Mouse (Mus musculus): ENCODE data around the gene Xylt1.

The Xylt1 gene

DNA sequence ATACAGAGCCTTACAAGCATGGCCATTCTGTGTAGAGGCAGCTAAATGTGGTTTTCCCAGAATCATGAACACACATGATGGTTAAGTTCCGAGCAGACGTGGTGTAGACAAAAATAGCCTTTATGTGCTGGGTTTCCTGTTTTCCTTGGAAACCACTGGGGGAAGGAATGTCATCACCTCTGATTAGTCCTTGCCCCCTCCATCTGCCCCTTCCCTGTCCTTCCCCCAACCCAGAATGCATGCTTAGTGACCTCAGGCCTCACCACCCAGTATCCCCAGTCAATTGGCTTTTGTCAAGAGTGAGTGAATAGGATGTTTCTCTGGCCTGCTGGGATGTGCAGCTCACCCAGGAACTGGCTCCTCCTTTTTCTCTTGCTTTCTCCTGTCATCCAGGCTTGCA, 93.5 kb downstream of the Xylt1 start:
- in situ Hi-C loops (cut with MboI, MseI): no loop called here

DNA sequence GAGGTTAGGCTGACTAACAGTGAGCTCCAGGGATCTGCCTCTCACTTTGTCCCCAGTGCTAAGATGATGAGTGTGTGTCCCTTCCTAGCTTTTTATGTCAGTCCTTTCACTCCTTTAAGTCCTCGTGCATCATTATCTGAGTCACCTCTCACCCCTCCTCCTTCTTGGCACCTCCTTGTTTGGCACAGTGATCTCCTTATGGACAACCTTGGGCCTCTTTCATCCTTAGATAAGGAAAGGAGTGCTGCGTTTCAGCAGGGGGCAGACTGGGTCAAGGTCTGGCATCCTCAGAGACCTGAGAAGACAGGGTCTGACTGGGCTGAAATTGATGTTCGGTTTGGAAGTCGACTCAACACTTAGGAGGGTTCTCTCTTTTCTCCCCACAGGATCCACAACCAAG, 94.3 kb downstream of the Xylt1 start:
- in situ Hi-C loops (cut with MboI, MseI): no loop called here

DNA sequence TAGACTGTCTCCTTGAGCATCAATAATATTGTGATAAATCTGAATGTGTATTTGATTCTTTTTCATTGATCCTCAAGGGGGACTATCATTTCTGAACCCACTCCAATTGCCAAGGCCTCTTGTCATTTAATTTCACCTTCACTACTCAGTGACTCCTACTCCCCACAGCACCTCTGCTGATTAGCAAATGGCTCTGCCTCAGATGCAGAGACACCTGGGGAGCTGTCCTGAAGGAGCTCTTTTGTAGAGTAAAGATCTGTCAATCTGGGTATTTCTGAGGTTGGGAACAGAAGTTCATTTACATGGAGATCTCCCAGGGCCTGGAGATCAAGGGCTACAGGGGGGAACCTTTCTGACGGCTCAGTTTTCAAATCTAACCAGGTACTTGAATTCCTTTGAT, 98.2 kb downstream of the Xylt1 start:
- in situ Hi-C loops (cut with MboI, MseI): no loop called here

DNA sequence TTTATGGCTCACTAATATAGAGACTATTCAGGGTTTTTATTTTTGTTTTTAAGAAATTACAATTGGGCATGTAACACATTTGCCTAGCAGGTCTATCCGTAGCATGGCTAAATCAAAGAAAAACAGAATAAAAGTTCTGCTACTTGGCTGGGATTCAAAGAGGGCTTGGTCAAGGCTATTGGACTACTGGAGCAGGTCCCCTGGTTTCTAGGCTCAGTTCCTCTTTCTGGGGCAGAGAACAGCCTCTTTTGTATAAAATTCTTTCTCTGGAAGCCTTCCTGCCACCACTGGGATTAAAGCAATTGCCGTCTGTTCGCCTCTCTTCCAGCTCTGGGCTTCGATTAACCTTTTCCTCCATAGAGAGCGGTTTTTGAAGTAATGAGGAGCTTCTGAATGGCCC, 100.1 kb downstream of the Xylt1 start:
- in situ Hi-C loops (cut with MboI, MseI): no loop called here

DNA sequence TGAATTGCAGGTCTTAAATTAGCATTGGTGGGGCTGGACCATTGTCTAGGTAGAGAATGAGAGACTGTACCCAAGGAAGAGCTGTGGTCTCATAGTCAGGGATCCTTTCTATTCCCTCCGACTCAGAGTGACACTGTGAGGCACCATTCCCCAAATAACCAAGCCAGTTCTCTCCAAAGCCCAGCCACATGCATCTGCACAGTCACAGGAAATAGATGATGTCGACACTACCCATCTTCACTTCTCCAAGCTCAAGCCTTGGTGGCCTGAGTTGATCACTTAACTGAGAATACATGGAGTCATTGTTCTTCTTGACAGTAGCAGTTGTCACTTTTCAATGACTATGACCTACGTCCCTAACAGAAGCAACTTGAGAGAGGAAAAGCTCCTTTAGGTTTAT, 100.6 kb downstream of the Xylt1 start:
- in situ Hi-C loops (cut with MboI, MseI): no loop called here

DNA sequence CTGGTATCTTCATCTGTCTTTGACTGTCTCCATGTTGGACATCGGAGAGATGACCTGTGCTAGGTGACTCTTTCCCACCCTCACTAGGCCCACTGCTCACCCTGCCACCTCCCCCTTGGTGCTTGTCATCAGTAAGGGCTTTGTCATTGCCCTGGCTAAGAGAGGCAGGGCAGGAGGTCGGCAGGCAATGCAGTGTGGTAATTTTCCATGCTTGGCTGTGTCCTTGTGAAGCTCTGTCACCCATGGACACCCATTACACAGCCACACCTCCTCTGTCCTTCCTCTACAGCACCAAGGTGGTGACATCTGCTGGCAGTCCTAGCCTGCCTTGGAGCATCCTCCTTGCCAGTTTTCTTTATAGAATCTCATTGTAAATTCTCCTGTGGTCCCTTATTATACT, 101.9 kb downstream of the Xylt1 start:
- in situ Hi-C loops (cut with MboI, MseI): no loop called here

DNA sequence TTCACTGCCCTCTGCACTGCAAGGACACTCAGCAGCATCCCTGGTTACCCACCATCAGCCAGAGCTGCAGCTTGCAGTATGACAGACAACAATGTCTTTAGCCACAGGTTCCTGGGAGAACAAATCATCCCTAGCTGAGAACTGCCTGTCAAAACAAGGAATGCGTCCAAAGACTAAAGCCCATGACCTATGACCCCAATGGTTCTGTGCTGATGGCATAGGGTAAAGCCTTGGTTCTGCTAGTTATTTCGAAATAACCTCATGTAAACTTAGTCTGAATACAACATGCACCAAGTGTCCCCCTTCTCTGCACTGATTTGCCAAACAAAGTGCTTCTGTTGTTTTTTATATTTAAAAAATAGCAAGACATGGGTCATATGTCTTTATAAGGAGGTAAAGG, 103.8 kb downstream of the Xylt1 start:
- in situ Hi-C loops (cut with MboI, MseI): no loop called here

DNA sequence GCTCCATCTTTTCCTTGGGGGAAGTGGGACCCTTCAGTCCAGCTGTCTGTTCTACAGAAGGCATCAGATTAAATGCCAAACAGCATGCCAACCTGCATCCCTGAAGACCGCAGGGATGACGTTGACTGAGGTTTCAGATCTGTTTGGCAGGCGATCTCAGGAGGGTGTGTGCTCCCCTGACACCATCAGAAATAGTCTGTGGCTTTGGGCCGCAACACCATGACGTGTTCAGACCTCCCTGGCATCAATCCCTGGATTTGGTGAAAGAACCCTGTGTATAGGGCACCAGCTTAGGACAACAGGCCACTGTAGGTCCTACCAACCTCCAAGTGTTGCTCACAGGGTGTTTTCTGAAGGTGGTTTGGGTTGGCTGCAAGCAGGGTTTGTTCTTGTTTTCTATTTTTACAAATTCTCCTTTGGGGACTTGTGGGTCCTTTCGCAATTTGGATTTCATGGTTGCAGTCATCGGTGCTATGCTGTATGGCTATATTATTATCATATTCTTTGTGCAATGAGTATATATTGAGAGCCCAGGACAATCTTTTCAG, 104.3 kb downstream of the Xylt1 start:
- in situ Hi-C loops (cut with MboI, MseI): no loop called here

DNA sequence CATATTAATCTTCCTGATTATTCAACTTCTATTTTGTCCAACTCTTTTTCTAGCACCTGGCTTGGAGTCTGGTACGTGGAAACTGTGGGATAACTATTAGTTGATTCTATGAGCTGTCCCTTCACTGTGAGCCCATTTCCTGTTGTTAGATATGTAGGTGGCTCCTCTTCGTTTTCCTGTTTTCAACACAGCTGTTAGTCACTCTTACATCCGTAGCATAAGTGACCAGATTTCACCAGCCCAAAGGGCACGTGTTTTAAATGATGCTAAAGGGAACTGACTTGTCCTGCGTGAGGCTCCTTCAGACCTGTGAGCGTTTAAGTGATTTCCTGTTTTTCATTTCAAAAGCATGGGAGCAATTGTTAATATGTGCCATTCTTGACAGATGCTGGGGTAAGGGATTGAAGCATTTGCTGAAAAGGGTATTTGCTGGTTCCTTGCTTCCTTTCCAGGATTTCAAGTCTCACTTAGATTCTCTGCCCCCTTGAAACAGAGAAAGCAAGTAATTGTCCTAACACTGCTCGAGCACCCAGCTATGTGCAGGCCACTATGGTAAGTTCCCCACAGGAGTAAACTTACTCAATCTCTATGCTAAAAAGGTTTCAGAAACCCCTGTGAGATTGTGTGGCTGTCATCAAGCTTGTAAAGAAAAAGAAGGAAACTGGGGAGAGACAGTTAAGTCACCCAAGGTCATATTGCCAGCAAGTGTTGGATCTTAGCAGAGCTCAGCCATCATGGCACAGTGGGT, 105.8 kb downstream of the Xylt1 start:
- in situ Hi-C loops (cut with MboI, MseI): no loop called here

DNA sequence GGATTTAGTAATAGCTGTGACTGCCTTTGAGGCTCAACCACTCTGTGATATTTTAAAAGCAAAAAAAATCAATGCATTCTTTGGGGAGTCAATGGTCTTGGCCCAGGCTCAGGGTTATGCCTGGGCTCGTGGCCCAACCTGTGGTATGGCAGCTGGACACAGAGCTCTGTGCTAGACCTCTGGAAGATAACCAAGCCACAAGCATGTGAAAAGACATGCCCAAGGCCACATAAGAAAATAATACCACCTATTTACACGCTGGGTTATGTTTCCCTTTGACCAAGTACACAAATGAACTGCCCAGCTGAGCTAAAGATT, 106.4 kb downstream of the Xylt1 start:
- in situ Hi-C loops (cut with MboI, MseI): no loop called here

DNA sequence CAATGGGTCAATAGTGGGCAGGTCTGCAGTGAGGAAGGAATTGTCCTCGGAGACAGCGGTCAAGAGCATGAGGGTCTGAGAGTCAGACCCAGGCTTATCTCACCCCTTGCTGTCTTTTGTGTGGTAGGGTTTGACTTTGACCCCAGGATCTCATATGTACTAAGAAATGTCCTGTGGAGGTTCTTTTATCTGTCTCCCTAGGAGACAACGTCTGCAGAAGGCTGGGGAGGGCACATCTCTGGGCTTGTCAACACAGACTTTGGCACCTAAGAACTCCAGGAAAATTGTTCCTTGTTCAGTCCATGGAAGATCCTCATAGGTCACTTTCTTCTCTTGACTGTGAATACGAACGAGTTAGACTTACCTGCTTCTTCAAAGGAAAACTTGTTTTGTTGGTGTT, 109.2 kb downstream of the Xylt1 start:
- in situ Hi-C loops (cut with MboI, MseI): no loop called here

DNA sequence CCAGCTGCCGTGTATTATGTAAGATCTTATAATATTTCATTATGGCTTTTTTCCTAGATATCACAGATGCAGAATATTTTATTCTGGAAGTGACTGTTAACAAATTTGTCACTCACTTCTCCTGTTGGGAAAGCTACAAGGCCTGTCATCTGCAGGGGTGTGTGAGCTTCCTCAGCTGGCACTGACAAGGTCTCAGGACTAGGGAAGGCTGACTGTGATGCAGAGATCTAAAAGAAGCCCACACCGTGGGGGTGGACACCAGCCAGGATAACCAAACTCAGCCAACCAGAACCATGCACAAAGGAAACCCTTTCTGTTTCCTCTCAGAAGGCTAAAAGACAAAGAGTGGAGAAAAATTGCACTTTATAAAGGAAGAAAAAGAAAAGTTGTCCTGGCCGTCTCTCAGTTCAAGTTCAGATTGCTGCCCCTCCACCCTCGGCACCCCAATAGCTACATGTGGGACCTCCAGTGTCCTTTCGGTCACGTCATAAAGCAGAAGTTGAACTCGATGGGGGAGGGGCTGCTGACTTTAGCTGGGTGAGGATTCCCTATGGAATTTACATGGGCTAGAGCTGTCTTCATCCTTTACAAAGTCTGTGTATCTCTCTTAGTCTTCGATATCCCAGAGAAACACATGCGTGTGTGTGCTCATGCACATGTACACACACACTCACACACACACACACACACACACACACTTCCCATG, 109.9 kb downstream of the Xylt1 start:
- in situ Hi-C loops (cut with MboI, MseI): no loop called here

DNA sequence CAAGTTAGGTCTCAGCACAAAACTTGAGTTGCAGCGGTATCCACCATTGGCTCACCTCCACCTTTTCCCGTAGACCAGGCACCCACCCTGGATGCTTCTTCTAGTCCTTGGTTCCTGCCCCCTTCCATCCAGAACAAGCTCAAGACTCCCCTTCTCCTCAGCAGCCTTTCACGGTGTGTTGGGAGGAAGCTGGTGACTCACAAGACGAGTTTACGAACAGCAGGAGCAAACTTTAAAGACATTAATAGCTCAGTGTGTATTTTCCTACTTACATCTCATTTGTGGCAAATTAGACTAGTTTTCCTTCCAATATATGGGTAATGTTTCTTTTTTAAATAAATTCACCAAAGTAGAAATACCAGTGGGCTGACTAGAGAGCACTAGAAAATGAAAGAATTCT, 110.7 kb downstream of the Xylt1 start:
- in situ Hi-C loops (cut with MboI, MseI): no loop called here

DNA sequence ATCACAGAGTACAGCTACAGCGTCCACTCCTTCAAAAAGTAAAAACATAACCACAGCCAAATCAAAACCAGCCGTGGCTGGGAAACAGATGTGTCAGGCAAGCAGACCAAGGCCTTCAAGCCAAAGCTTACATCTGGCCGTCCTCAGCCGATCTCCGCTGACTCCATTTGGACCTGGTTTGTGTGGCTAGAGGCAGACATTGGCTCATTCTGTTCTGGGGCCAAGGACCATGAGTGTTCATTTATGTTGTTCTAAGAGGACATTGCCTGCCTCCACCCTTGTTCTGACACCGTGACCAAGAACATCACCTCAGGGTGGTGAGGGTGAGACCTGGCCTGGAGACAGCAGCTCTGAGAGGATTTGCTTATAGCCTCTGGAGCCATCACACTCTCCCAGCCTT, 113.4 kb downstream of the Xylt1 start:
- in situ Hi-C loops (cut with MboI, MseI): no loop called here

DNA sequence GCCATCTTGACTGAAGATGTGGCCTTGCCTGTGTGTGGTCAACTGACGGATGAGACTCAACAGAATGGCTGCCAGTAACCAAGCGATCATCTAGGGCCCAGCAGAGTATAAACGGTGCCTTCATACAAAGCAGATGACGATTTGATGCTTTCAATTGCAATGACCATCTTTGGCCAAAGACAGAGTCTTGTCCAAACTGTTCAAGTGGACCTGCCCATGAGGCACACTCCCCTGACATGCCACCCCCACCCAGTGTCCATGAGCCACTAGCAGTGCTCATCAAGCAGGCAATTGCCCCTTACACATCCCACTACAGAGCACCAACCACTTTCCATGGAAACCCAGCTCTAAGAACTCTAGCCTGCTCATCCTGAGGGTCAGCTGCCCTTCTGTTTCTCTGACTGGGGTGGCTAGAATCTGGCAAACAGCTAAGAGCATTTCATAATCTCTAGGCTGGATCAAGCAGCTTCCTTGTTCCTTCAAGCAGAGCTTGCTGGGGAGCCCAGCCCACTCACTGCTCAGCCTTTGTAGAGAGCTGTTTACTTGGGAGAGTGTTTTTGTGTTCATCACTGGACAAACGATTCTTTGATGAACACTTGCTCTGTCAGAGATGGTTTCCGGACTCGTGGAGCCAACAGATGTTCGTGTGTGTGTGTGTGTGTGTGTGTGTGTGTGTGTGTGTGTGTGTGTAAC, 114.0 kb downstream of the Xylt1 start:
- in situ Hi-C loops (cut with MboI, MseI): no loop called here

DNA sequence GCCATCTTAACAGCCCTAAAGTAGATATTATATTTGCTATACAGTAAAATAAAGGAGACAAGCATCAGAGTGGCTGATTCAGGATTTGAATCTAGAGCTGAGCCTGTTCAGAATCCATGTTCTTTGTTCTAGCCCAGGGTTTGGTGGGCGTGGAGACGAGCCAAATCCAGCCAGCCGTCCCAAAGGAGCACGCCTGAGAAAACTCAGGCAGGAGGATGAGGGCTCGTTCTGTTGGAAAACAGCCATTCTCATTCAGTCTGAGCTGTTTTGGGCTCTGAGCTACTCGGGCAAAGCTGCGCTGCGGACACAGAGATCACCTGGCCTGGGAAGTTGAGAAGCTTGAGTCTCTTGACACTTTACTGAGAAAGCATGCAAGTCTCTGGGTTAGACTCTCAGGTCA, 115.0 kb downstream of the Xylt1 start:
- in situ Hi-C loops (cut with MboI, MseI): no loop called here

DNA sequence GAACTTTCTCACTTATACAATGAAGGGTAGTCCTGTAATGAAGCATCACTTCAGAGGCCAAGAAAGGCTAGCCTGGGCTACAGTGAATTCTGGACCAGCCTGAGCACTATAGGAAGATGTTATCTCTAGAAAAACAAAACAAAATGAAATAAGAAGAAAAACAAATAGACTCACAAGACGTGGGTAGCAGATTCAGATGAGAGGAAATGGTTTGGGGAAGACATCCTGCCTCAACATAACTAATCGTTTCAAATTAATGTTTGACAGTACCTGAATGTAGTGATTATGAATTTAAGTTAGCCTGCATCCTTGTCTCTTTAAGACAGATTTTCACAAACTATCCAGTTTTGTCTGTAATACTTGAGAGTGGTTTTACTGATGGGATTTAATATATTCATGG, 117.4 kb downstream of the Xylt1 start:
- in situ Hi-C loops (cut with MboI, MseI): no loop called here

DNA sequence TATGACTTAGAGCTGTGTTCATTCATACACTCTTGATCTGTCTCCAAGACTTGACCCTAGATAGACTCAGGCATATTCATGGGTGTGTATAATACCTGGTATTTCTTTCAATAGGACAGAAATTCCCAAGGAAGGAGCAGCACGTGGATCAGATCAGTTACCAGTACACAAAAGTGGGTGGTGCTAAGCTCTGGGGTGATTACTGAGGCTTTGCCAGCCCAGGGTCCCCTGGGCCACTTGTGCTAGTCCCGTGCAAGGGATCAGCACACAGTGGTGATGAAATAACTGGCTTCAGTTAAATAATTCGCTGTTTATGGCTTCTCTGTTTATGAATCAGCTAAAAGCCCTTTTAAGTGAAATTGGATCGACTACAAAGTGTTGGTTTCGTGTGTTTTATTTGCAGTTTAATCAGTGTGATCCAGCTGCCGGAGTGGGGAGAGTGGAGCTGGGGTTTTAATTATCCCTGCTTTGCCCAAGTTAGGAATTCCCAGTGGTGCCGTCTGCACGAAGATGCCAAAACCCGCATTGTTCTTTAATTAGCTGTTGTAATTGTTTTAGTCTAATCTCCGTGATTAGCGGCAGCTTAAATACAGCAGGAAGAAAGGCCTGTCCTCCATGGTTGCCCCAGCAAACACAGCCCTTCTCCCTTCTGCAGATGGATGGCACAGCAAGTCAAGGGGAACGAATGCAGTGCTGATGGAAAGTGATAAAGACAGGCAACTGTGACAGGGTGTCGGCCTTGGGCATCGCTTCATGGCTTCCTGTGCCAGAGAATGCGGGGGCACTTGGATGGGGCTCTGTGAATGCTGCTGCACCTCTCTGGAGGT, 120.8 kb downstream of the Xylt1 start:
- in situ Hi-C loops (cut with MboI, MseI): no loop called here

DNA sequence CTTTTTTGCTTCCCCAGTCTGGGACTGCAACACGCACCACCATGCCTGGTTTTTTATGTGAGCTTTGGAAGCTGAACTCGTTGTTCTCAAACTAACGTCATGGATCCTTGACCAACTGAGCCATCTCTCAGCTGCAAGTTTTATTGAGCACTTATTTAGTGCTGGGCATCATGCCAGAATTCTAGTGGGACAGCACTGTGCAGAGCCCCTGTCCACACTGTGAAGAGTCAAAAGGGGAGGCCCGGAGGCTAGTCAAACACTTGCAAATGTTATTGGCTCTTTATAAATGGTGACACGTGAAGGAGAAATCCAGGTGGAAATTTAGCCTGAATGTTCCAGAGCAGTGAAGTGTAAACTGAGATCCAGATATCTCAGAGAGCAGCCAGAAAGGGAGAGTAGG, 121.6 kb downstream of the Xylt1 start:
- in situ Hi-C loops (cut with MboI, MseI): no loop called here

DNA sequence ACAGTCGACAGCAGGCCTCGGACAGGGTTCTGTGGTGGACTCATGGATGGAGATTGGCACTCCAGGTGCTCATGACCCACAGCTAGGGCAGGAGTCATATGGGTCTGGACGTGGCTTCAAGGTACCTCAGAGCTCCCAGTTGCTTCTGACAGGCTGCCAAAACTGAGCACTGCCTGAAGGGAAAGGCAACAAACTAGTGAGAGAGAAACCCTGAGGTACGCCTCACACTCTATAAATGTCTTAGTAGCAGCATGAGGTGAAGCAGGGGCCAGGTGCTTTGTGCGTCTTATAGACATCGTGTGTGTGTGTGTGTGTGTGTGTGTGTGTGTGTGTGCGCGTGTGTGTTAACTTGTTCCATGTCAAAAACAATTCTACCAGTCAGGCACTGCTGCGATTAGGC, 122.9 kb downstream of the Xylt1 start:
- in situ Hi-C loops (cut with MboI, MseI): no loop called here

DNA sequence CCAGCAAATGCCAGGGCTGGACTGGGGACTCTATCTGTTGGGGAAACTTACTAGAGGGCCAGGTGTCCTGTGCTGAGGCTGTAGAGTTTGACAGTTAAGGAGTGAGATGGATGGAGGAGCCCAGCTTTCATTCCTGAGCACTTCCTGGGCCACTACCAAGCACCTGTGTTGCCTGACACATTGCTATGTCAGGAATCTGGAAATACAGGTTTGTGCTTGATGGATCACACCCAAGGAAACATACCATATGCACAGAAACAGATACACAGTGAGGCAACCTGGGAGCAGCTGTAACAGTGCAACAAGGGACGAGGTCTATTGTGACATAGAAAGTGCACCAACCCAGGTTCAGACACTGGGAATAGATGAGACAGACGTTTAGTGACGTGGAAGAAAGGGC, 125.0 kb downstream of the Xylt1 start:
- in situ Hi-C loops (cut with MboI, MseI): no loop called here

DNA sequence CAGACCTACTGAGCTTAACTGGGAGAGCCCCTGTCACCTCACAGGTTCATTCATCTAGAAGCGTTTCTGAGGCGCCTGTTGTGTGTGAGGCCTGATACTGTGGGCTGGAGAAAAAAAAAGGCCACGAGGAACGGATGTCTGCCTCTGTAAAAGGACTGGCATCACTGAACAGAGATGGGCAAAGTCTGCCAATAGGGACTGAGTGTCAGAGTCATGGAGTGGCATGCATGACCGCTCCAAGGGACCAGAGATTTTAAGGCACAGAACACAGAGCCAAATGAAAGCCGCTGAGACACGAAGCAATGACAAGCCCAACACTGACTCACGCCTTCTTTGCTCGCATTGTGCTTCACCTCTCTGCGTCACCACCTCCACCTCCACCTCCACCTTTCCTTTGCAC, 126.6 kb downstream of the Xylt1 start:
- in situ Hi-C loops (cut with MboI, MseI): no loop called here

Data from T-helper 2 cell (primary cell).